Mouse (Mus musculus): ENCODE results near the gene Erc2. TPM values are rescaled to one million over a fixed set of nuclear protein-coding genes. Genes with fewer than 3 reads are reported as not detected.

Erc2 gene
- polyA plus RNA-seq, 1 experiment from 2014 or later, result 13.1 TPM

DNA sequence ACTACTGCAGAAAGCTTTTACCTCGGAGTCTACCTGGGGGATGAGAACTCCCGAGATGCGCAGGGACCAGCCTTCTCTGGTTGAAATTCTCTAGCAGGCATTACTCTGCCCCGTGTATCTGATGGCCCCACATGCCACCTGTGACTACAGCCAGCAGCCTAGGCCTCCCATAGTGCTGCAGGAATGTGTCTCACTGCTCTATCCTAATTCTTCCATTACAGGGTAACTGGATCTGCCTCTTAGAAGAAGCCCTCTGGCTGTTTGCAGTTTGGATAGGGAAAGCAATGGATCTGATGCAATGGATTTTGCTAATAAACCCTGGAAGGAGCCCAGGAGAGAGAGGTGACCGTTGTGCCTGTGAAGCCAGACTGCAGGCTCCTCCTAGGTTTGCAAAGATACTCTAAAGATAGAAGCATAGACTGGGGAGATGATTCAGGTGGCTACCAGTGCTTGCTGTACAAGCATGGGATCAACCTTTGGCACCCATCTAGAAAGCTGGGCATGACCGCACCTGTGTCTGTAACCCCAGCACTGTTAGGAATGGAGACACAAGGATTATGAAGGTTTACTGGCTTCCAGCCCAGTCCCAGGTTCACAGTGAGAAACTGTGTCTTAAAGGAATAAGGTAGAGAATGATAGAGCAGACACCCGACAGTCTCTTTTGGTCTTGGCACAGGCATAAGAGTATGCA lies 821.2 kb downstream of the Erc2 start:
- Histone ChIP-seq H3K4me1 (ENCODE audit: control insufficient read depth, insufficient read depth, low read length) (0 out of 2 replicates have a peak, but pooled peaks cover 2% of the 10 kb centered on the region), H3K4me3 (ENCODE audit: low read depth, low read length) (no peak overlapping the region), H3K4me2 (ENCODE audit: low read depth) (no peak overlapping the region), H3K27me3 (ENCODE audit: control insufficient read depth, insufficient read depth, low read length) (peaks cover 39% of the 10 kb centered on the region), H3K27ac (ENCODE audit: low read depth, low read length) (no peak overlapping the region), H3K9ac (ENCODE audit: low read length) (no peak overlapping the region), H3K36me3 (ENCODE audit: control insufficient read depth, insufficient read depth, low read length) (no peaks in the 10 kb centered on the region), H3K9me3 (ENCODE audit: control insufficient read depth, low read length) (no peaks in the 10 kb centered on the region)
- 82% methylated on average over 7 of the region's 7 CpGs for WGBS
- DNase-seq (ENCODE audit: low spot score) (no peak), ATAC-seq (ENCODE audit: insufficient read depth, low FRiP score, low TSS enrichment) (no peak)

DNA sequence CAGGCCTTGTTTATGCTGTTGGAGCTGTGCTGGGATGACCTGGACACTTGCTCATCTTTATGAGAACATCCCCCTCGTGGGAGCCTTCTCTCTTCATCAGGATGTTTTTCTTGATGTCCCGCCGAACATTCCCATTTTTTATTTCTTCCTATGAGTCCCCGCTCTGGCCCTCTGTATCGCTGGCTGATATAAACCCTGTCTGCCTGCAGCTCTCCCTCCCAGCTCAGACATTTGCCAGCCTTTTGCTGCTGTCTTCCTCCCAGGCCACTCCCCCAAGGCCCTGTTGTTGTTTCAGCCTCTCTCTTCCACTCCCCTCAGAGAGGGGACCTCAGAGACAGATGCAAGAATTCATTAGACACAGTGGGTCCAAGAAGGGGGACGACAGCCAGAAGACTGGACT lies 823.5 kb downstream of the Erc2 start:
- no peak overlapping the region for H3K4me2 ChIP-seq (ENCODE audit: low read depth)
- H3K27me3 ChIP-seq (ENCODE audit: control insufficient read depth, insufficient read depth, low read length), result peaks cover 45% of the 10 kb centered on the region
- peaks cover 3% of the 10 kb centered on the region; the same call in 1 of the 2 replicates for H3K4me1 ChIP-seq (ENCODE audit: control insufficient read depth, insufficient read depth, low read length)
- WGBS, result 55% methylated on average over 6 of the region's 6 CpGs
- no peak overlapping the region for H3K27ac ChIP-seq (ENCODE audit: low read depth, low read length)
- DNase-seq (ENCODE audit: low spot score) (no peak), ATAC-seq (ENCODE audit: insufficient read depth, low FRiP score, low TSS enrichment) (no peak)
- no peaks in the 10 kb centered on the region for H3K36me3 ChIP-seq (ENCODE audit: control insufficient read depth, insufficient read depth, low read length)
- no peaks in the 10 kb centered on the region for H3K9me3 ChIP-seq (ENCODE audit: control insufficient read depth, low read length)
- H3K4me3 ChIP-seq (ENCODE audit: low read depth, low read length), result no peak overlapping the region
- H3K9ac ChIP-seq (ENCODE audit: low read length), result no peak overlapping the region

DNA sequence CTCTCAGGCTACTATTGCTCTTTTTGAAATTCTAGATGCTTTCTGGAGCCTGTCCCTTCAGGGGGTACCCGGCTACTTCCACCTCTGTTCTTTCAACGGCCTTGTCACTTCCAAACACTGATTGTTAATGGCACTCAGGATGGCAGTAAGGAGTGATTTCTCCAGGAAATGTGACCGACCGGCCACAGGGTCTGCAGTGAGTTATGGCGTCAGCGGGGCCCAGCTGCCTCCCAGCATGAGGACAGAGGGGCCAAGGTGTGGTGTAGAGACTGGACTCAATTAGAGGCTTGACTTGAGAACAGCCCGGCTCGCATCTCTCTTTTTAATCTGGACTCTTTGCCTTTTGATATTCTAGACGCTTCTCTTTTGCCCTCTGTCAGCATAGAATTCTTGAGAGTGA lies 829.5 kb downstream of the Erc2 start:
- Histone ChIP-seq H3K9me3 (ENCODE audit: control insufficient read depth, low read length) (no peaks in the 10 kb centered on the region), H3K27ac (ENCODE audit: low read depth, low read length) (no peak overlapping the region), H3K36me3 (ENCODE audit: control insufficient read depth, insufficient read depth, low read length) (no peaks in the 10 kb centered on the region), H3K27me3 (ENCODE audit: control insufficient read depth, insufficient read depth, low read length) (peaks cover 45% of the 10 kb centered on the region), H3K4me2 (ENCODE audit: low read depth) (no peak overlapping the region), H3K9ac (ENCODE audit: low read length) (no peak overlapping the region), H3K4me3 (ENCODE audit: low read depth, low read length) (no peak overlapping the region), H3K4me1 (ENCODE audit: control insufficient read depth, insufficient read depth, low read length) (peaks cover 13% of the 10 kb centered on the region)
- ATAC-seq (ENCODE audit: insufficient read depth, low FRiP score, low TSS enrichment) (no peak), DNase-seq (ENCODE audit: low spot score) (no peak)
- WGBS, result 31% methylated on average over 9 of the region's 9 CpGs

DNA sequence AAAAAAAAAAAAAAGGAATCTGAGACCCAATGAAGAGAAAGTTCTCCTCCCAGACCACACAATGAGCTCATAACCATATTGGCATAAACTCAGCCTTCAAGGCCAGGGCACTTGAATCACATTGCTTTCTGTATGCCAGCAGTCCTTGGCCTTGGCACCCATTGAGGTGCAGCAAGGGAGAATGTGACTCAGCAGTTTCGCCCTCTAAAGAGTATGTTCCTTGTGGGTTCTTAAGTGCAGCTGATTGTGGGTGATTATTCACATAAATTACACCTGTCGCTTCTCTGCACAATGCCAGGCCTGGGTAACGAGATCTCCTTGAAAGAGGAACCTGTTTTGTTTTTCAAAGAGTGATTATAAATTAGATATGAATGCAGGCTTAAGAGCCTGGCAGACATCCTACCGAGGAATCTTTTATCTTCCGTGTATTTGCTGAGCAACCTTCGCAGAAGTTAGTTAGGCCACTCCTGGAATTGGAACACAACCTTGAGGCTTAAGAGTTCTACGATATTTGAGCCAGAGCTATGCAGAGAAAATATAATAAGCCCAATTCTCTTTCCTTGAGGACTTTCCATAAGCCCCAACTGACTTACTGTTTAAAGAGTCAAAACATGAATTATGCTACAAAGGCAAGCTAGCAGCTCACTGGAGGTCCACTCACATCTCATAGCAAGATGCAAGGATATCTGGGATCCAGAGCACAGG lies 834.3 kb downstream of the Erc2 start:
- no peak overlapping the region for H3K27ac ChIP-seq (ENCODE audit: low read depth, low read length)
- no peaks in the 10 kb centered on the region for H3K36me3 ChIP-seq (ENCODE audit: control insufficient read depth, insufficient read depth, low read length)
- no peaks in the 10 kb centered on the region for H3K9me3 ChIP-seq (ENCODE audit: control insufficient read depth, low read length)
- 71% methylated on average over 7 of the region's 7 CpGs for WGBS
- no peak overlapping the region for H3K4me3 ChIP-seq (ENCODE audit: low read depth, low read length)
- peaks cover 3% of the 10 kb centered on the region for H3K4me1 ChIP-seq (ENCODE audit: control insufficient read depth, insufficient read depth, low read length)
- DNase-seq (ENCODE audit: low spot score), result no peak
- H3K27me3 ChIP-seq (ENCODE audit: control insufficient read depth, insufficient read depth, low read length), result peaks cover 27% of the 10 kb centered on the region
- no peak for ATAC-seq (ENCODE audit: insufficient read depth, low FRiP score, low TSS enrichment)
- no peak overlapping the region for H3K4me2 ChIP-seq (ENCODE audit: low read depth)
- no peak overlapping the region for H3K9ac ChIP-seq (ENCODE audit: low read length)

DNA sequence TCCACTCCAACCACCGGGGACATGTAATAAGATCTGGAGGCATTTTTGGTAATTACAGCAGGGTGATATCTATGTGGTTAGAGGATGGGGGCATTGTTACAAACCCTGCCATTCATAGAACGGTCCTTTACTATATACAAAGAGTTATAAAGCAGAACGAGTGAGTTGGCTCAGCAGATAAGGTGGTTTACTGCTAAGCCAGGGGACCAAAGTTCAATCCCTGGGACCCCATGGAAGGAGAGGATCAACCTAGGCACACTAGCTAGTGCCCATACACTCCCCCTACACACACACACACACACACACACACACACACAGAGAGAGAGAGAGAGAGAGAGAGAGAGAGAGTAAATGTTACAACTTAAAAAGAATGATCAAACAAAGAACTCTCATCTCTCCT lies 835.2 kb downstream of the Erc2 start:
- Histone ChIP-seq H3K9me3 (ENCODE audit: control insufficient read depth, low read length) (no peaks in the 10 kb centered on the region), H3K9ac (ENCODE audit: low read length) (no peak overlapping the region), H3K4me2 (ENCODE audit: low read depth) (no peak overlapping the region), H3K27ac (ENCODE audit: low read depth, low read length) (no peak overlapping the region), H3K4me3 (ENCODE audit: low read depth, low read length) (no peak overlapping the region), H3K4me1 (ENCODE audit: control insufficient read depth, insufficient read depth, low read length) (no peaks in the 10 kb centered on the region), H3K27me3 (ENCODE audit: control insufficient read depth, insufficient read depth, low read length) (peaks cover 26% of the 10 kb centered on the region), H3K36me3 (ENCODE audit: control insufficient read depth, insufficient read depth, low read length) (no peaks in the 10 kb centered on the region)
- DNase-seq (ENCODE audit: low spot score) (no peak), ATAC-seq (ENCODE audit: insufficient read depth, low FRiP score, low TSS enrichment) (no peak)
- WGBS, result 82% methylated on average over 3 of the region's 3 CpGs

DNA sequence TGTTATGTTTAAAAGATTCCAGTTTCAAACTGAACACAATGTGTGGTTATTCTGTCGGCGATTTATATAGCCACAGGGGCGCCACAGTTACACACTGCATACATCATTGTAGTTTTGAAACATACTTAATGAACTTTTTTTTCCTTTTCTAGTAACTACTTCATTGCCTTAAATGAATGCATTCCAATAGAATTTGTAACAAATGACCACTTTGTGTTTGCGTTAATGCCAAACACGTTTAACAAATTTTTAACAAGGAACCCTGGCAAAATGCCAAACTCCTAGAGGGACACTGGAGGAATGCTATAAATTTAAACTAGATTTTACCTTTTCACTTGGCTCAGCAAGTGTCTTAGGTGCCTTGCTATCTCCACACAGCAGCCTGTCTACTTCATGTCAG lies 845.7 kb downstream of the Erc2 start:
- H3K27ac ChIP-seq (ENCODE audit: low read depth, low read length), result no peak overlapping the region
- no peak overlapping the region for H3K4me2 ChIP-seq (ENCODE audit: low read depth)
- DNase-seq (ENCODE audit: low spot score) (no peak), ATAC-seq (ENCODE audit: insufficient read depth, low FRiP score, low TSS enrichment) (no peak)
- WGBS, result 76% methylated on average over 5 of the region's 5 CpGs
- peaks cover 4% of the 10 kb centered on the region; the same call in 1 of the 2 replicates for H3K4me1 ChIP-seq (ENCODE audit: control insufficient read depth, insufficient read depth, low read length)
- H3K9me3 ChIP-seq (ENCODE audit: control insufficient read depth, low read length), result no peaks in the 10 kb centered on the region
- no peaks in the 10 kb centered on the region for H3K36me3 ChIP-seq (ENCODE audit: control insufficient read depth, insufficient read depth, low read length)
- no peaks in the 10 kb centered on the region for H3K27me3 ChIP-seq (ENCODE audit: control insufficient read depth, insufficient read depth, low read length)
- no peak overlapping the region for H3K9ac ChIP-seq (ENCODE audit: low read length)
- H3K4me3 ChIP-seq (ENCODE audit: low read depth, low read length), result no peak overlapping the region

DNA sequence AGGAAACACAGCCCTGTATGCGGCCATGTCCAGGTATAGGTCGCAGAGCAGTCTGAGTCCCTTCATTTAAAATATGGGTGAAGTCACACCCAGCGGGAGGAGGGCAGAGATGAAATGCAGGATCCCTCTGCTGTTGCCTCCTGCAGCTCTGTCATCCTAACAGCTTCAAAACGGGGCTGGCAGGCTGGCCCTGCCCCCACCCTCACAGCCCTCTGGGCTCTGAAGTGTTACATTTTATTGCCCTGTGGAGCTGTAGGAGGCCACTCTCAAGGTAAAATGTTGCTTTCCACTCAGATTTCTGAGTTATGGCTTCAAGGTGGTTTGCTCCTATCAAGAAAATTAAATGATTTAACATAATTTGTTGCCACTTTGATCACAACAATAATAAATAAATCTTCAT lies 847.5 kb downstream of the Erc2 start:
- H3K4me3 ChIP-seq (ENCODE audit: low read depth, low read length), result no peak overlapping the region
- no peaks in the 10 kb centered on the region for H3K27me3 ChIP-seq (ENCODE audit: control insufficient read depth, insufficient read depth, low read length)
- no peak overlapping the region for H3K27ac ChIP-seq (ENCODE audit: low read depth, low read length)
- H3K9ac ChIP-seq (ENCODE audit: low read length), result no peak overlapping the region
- WGBS, result 10% methylated on average over 4 of the region's 4 CpGs
- no peak overlapping the region for H3K4me2 ChIP-seq (ENCODE audit: low read depth)
- no peaks in the 10 kb centered on the region for H3K9me3 ChIP-seq (ENCODE audit: control insufficient read depth, low read length)
- DNase-seq (ENCODE audit: low spot score) (peak; percentile 35), ATAC-seq (ENCODE audit: insufficient read depth, low FRiP score, low TSS enrichment) (no peak)
- no peaks in the 10 kb centered on the region for H3K36me3 ChIP-seq (ENCODE audit: control insufficient read depth, insufficient read depth, low read length)
- H3K4me1 ChIP-seq (ENCODE audit: control insufficient read depth, insufficient read depth, low read length), result peaks cover 4% of the 10 kb centered on the region; the same call in 1 of the 2 replicates

DNA sequence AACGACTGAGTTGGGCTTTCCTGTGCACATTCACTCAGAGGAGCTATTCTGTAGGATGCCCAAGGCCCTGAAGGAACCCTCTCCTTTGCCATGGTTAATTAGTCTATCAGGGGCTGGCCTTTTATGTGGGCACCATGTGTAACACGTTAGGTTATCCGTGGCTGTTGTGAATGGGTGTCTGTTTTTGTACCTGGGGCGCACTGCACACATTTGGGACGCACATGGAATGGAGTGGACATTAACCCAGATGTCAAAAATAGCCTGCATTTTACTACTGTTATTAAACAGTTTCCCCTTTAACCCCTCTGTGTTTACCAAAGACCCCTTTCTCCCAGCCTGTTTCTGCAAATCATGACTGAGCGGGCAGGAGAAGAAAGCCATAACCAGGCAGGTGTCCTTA lies 848.0 kb downstream of the Erc2 start:
- no peak overlapping the region for H3K4me3 ChIP-seq (ENCODE audit: low read depth, low read length)
- no peak for ATAC-seq (ENCODE audit: insufficient read depth, low FRiP score, low TSS enrichment)
- H3K36me3 ChIP-seq (ENCODE audit: control insufficient read depth, insufficient read depth, low read length), result no peaks in the 10 kb centered on the region
- peaks cover 4% of the 10 kb centered on the region; the same call in 1 of the 2 replicates for H3K4me1 ChIP-seq (ENCODE audit: control insufficient read depth, insufficient read depth, low read length)
- no peaks in the 10 kb centered on the region for H3K27me3 ChIP-seq (ENCODE audit: control insufficient read depth, insufficient read depth, low read length)
- H3K9me3 ChIP-seq (ENCODE audit: control insufficient read depth, low read length), result no peaks in the 10 kb centered on the region
- WGBS, result 35% methylated on average over 6 of the region's 6 CpGs
- H3K9ac ChIP-seq (ENCODE audit: low read length), result no peak overlapping the region
- no peak for DNase-seq (ENCODE audit: low spot score)
- H3K27ac ChIP-seq (ENCODE audit: low read depth, low read length), result no peak overlapping the region
- no peak overlapping the region for H3K4me2 ChIP-seq (ENCODE audit: low read depth)

DNA sequence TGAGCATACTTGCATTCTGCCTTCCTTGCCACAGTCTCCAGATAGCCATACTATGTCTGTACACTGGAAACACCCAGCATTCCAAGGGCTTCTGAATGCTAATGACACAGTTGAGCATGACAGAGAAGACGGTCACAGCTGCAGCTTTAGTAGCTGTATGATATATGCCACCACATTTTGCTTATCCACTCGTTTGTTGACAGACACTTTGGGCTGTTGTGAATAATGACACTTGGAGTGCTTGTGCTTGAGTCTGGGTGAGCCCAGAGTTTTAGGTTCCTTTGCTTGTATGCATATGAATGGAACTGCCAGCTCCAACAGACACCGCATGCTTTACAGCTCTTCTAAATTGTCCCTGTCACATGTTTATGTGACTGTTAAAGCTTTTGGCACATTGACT lies 852.8 kb downstream of the Erc2 start:
- Histone ChIP-seq H3K9ac (ENCODE audit: low read length) (no peak overlapping the region), H3K4me3 (ENCODE audit: low read depth, low read length) (no peak overlapping the region), H3K27ac (ENCODE audit: low read depth, low read length) (no peak overlapping the region), H3K9me3 (ENCODE audit: control insufficient read depth, low read length) (no peaks in the 10 kb centered on the region), H3K4me1 (ENCODE audit: control insufficient read depth, insufficient read depth, low read length) (no peaks in the 10 kb centered on the region), H3K36me3 (ENCODE audit: control insufficient read depth, insufficient read depth, low read length) (no peaks in the 10 kb centered on the region), H3K4me2 (ENCODE audit: low read depth) (no peak overlapping the region), H3K27me3 (ENCODE audit: control insufficient read depth, insufficient read depth, low read length) (no peaks in the 10 kb centered on the region)
- 14% methylated on average over 3 of the region's 3 CpGs for WGBS
- DNase-seq (ENCODE audit: low spot score) (no peak), ATAC-seq (ENCODE audit: insufficient read depth, low FRiP score, low TSS enrichment) (peak; percentile 63; the same call in 1 of the 2 replicates)
